In genomic region chr11:84968309-84968708, GRCm38 (mm10) we compare ENCODE assay signal across 22 mouse cellular contexts. TPM values are rescaled to one million over a fixed set of nuclear protein-coding genes. Genes with fewer than 3 reads are reported as not detected.
DNase-seq lines count a peak whose midpoint lies in the region; TF ChIP-seq lines count a peak whose summit lies in the region.
"Had no signal": no experiment of that assay in that cellular context is flagged by ENCODE, and none has a peak within 500 bp of the region (broad histone marks: within the 10 kb centered on the region; RNA-seq: fewer than 3 reads in every experiment).

No protein-coding gene starts in this region.

- H3K4me3 ChIP-seq in left cerebral cortex, adult 2 months, result no peak overlapping the region
- no peak overlapping the region for H3K4me3 ChIP-seq in brown adipose tissue, adult 24 weeks (ENCODE audit: insufficient read depth, low read depth, low read length)
- H3K4me3 ChIP-seq: embryonic facial prominence, embryonic 13.5 days; hindbrain, embryonic 13.5 days; limb, embryonic 13.5 days; midbrain, embryonic 15.5 days had no signal

- intact Hi-C loops in heart, postnatal 14 days (cut with DNase I), result no loop called here
- intact Hi-C loops in left cerebral cortex, adult 2 months (cut with DNase I), result no loop called here

- DNase-seq in heart, adult 11 months, result peak; percentile 90
- DNase-seq in heart, postnatal 14 days, result no peak
- no peak for DNase-seq in left cerebral cortex, adult 2 months (ENCODE audit: extremely low spot score in 1 of 2, low spot score in 2 of 2)
- DNase-seq in left cerebral cortex, adult 18-20 months (ENCODE audit: low spot score in 2 of 2), result no peak
- peak; percentile 50 for DNase-seq in lung, postnatal 10 days
- no peak for DNase-seq in layer of hippocampus, postnatal 36 days
- DNase-seq: adrenal gland, postnatal 36 days; forebrain, postnatal 0 days; layer of hippocampus, adult 9-11 months; right cerebral cortex, postnatal 4 days; thymus, adult 18-20 months; thymus, postnatal 25 days had no signal

- peaks cover 45% of the 10 kb centered on the region for H3K4me1 ChIP-seq in brown adipose tissue, adult 24 weeks (ENCODE audit: control insufficient read depth, insufficient read depth, insufficient read length, low read length)

- peak overlapping the region; percentile 59; the same call in 1 of the 2 replicates for H3K27ac ChIP-seq in left cerebral cortex, adult 2 months
- H3K27ac ChIP-seq in brown adipose tissue, adult 24 weeks (replicated peaks; ENCODE audit: low read depth, low read length), result peak overlapping the region; percentile 80
- H3K27ac ChIP-seq: embryonic facial prominence, embryonic 13.5 days; hindbrain, embryonic 13.5 days; limb, embryonic 13.5 days; midbrain, embryonic 15.5 days; stomach, postnatal 0 days had no signal

- TF ChIP-seq CTCF in left cerebral cortex, adult 2 months (IDR thresholded peaks at IDR 0.05), result no peak

RNA-seq across cellular contexts. Expression of gene Car4, which starts 10.7 kb away (rescaled TPM):
- 10 to 100 TPM; 63.6 to 82.3 TPM for total RNA-seq in heart, postnatal 14 days (2021)
- 100 to 1,000 TPM in 1 of 2 experiments, 10 to 100 TPM in 1; 78.6 to 101 TPM for total RNA-seq in left cerebral cortex, adult 2 months (2021)
- total RNA-seq in left cerebral cortex, adult 18-20 months (2021), result 10 to 100 TPM; 58.5 to 66.3 TPM
- polyA plus RNA-seq in brown adipose tissue, adult 24 weeks (2012; ENCODE audit: insufficient read depth, insufficient read length, missing spikeins), result 26.3 and 58.9 TPM in 2 replicates
- total RNA-seq in layer of hippocampus, postnatal 36 days (2021), result 10 to 100 TPM; 81.8 to 83.1 TPM
- total RNA-seq: granulocyte monocyte progenitor cell, adult 5-6 weeks; neutrophil, adult 5-6 weeks had no signal
- polyA plus RNA-seq: CD4-positive, CD25-positive, alpha-beta regulatory T cell, adult 4 months; embryonic facial prominence, embryonic 13.5 days; liver, embryonic 16.5 days had no signal

RNA-seq across cellular contexts. Expression of gene Znhit3, which starts 52.1 kb away (rescaled TPM):
- 1 to 10 TPM; 8.5 to 8.6 TPM for total RNA-seq in heart, postnatal 14 days (2021)
- 10 to 100 TPM; 34.8 to 36.5 TPM for total RNA-seq in left cerebral cortex, adult 2 months (2021)
- 10 to 100 TPM; 32.0 to 32.8 TPM for total RNA-seq in left cerebral cortex, adult 18-20 months (2021)
- polyA plus RNA-seq in brown adipose tissue, adult 24 weeks (2012; ENCODE audit: insufficient read depth, insufficient read length, missing spikeins), result 18.5 and 22.0 TPM in 2 replicates
- 10 to 100 TPM; 31.3 to 33.7 TPM for total RNA-seq in layer of hippocampus, postnatal 36 days (2021)

Comparison
In these comparisons a context has a peak if more than half of its experiments do, and no peak if none do; other contexts are left out.
1. DNase-seq: peak in heart, adult 11 months (single experiment) and lung, postnatal 10 days (single experiment); none in heart, postnatal 14 days (0 of 2), left cerebral cortex, adult 2 months (0 of 2), left cerebral cortex, adult 18-20 months (0 of 2) and layer of hippocampus, postnatal 36 days (0 of 2).